Mouse (Mus musculus) forebrain, embryonic 13.5 days (tissue): Measurements from ENCODE around the gene Myo19. TPM values are rescaled to one million over a fixed set of nuclear protein-coding genes. Genes with fewer than 3 reads are reported as not detected.
"Not testable (repeated sequence)": the region's sequence is repeated elsewhere in the genome, so short reads cannot be mapped to it uniquely, and the experiment has no call there.

ENCODE experiments used
- ATAC-seq: fragments of 200-750 bp; cut with Nextera tagmentation; 2 replicates; pipeline ENCODE4 v1.8.0; 2017
- H3K27ac ChIP-seq: fragments of 300-500 bp; sonication (generic); 2 replicates; pipeline ENCODE4 v1.5.1; 2015; ENCODE audit warnings: inconsistent platforms, mild to moderate bottlenecking, moderate library complexity
- H3K27me3 ChIP-seq: fragments of 300-500 bp; sonication (generic); 2 replicates; pipeline ENCODE4 v1.6.1; 2015; ENCODE audit warnings: mild to moderate bottlenecking, inconsistent platforms
- H3K36me3 ChIP-seq: fragments of 300-500 bp; sonication (generic); 2 replicates; pipeline ENCODE4 v1.6.1; 2015; ENCODE audit warnings: mild to moderate bottlenecking, inconsistent platforms; ENCODE audit not compliant: poor library complexity, severe bottlenecking
- H3K4me1 ChIP-seq: fragments of 300-500 bp; sonication (generic); 2 replicates; pipeline ENCODE4 v1.6.1; 2015; ENCODE audit warnings: inconsistent platforms
- H3K4me2 ChIP-seq: fragments of 300-500 bp; sonication (generic); 2 replicates; pipeline ENCODE4 v1.6.1; 2015; ENCODE audit warnings: inconsistent platforms, mild to moderate bottlenecking, moderate library complexity
- H3K4me3 ChIP-seq: fragments of 300-500 bp; sonication (generic); 2 replicates; pipeline ENCODE4 v1.5.1; 2015; ENCODE audit warnings: mild to moderate bottlenecking, inconsistent platforms
- H3K9ac ChIP-seq: fragments of 300-500 bp; sonication (generic); 2 replicates; pipeline ENCODE4 v1.6.1; 2015; ENCODE audit warnings: mild to moderate bottlenecking, inconsistent platforms
- H3K9me3 ChIP-seq: fragments of 300-500 bp; sonication (generic); replicated peaks from 2 replicates; pipeline ENCODE4 v1.6.1; 2016; ENCODE audit warnings: inconsistent platforms
- WGBS: fragments of 180-500 bp; shearing (Covaris S2); methylation state at CpG from one replicate; pipeline ENCODE4 v1.1.7; 2015; 5-methylcytosine and 5-hydroxymethylcytosine counted together
- polyA plus RNA-seq: library from polyadenylated mRNA; unstranded; fragments of >200 nt; fragmentation: Nextera tagmentation; extraction: Ambion mirVana; gene quantifications from 2 replicates; pipeline ENCODE4 v1.2.1, GENCODE M21; 2015

Myo19 gene
- polyA plus RNA-seq, 1 experiment from 2014 or later = 5.8 TPM

- Histone ChIP-seq H3K4me1 (peaks cover 28% of the 10 kb centered on the region), H3K9ac (peak overlapping the region; percentile 90), H3K27ac (peak overlapping the region; percentile 98), H3K9me3 (no peaks in the 10 kb centered on the region), H3K27me3 (no peaks in the 10 kb centered on the region), H3K4me2 (peak overlapping the region; percentile 72), H3K4me3 (peak overlapping the region; percentile 86), H3K36me3 (no peaks in the 10 kb centered on the region)
- WGBS = 84% methylated on average over 4 of the region's 4 CpGs
- no peak for ATAC-seq
These were observed 8.3 kb upstream of the Myo19 start for GRCm38 (mm10) chr11:84871548-84872069.

- Histone ChIP-seq H3K27ac (no peak overlapping the region), H3K9ac (no peak overlapping the region), H3K9me3 (no peaks in the 10 kb centered on the region), H3K4me1 (peaks cover 16% of the 10 kb centered on the region), H3K4me2 (no peak overlapping the region), H3K36me3 (peaks cover 8% of the 10 kb centered on the region; the same call in 1 of the 2 replicates), H3K4me3 (no peak overlapping the region), H3K27me3 (no peaks in the 10 kb centered on the region)
- ATAC-seq = no peak
- 53% methylated on average over 1 of the region's 1 CpGs for WGBS
These were observed 6.7 kb upstream of the Myo19 start for GRCm38 (mm10) chr11:84873042-84873833.

GRCm38 (mm10) chr11:84876020-84876419 is 3.9 kb upstream of the Myo19 start:
- not testable (repeated sequence) for H3K4me3 ChIP-seq, H3K4me2 ChIP-seq, H3K27ac ChIP-seq, H3K36me3 ChIP-seq, H3K27me3 ChIP-seq, ATAC-seq, H3K9ac ChIP-seq, H3K9me3 ChIP-seq
- WGBS = 20% methylated on average over 1 of the region's 1 CpGs
- peaks cover 19% of the 10 kb centered on the region for H3K4me1 ChIP-seq

GRCm38 (mm10) chr11:84879007-84879771 is 759 bp upstream of the Myo19 start:
- Histone ChIP-seq H3K4me2 (peak overlapping the region; percentile 93), H3K9me3 (no peaks in the 10 kb centered on the region), H3K9ac (peak overlapping the region; percentile 88), H3K4me3 (peak overlapping the region; percentile 86), H3K4me1 (peaks cover 18% of the 10 kb centered on the region), H3K36me3 (peaks cover 22% of the 10 kb centered on the region), H3K27me3 (no peaks in the 10 kb centered on the region), H3K27ac (peak overlapping the region; percentile 80)
- 20% methylated on average over 7 of the region's 7 CpGs for WGBS
- ATAC-seq = no peak

GRCm38 (mm10) chr11:84880465-84880961 is 565 bp downstream of the Myo19 start:
- peak overlapping the region; percentile 93 for H3K4me2 ChIP-seq
- H3K27ac ChIP-seq = peak overlapping the region; percentile 80
- no peaks in the 10 kb centered on the region for H3K27me3 ChIP-seq
- no peaks in the 10 kb centered on the region for H3K9me3 ChIP-seq
- H3K4me3 ChIP-seq = peak overlapping the region; percentile 86
- H3K9ac ChIP-seq = peak overlapping the region; percentile 88
- ATAC-seq = peak; percentile 31
- WGBS = under 1% methylated on average over 24 of the region's 24 CpGs
- H3K4me1 ChIP-seq = peaks cover 18% of the 10 kb centered on the region
- H3K36me3 ChIP-seq = peaks cover 34% of the 10 kb centered on the region

GRCm38 (mm10) chr11:84880971-84881370 is 1.0 kb downstream of the Myo19 start:
- H3K27me3 ChIP-seq = no peaks in the 10 kb centered on the region
- H3K27ac ChIP-seq = no peak overlapping the region; the same call in 1 of the 2 replicates
- ATAC-seq = no peak
- H3K4me2 ChIP-seq = peak overlapping the region; percentile 93
- 59% methylated on average over 9 of the region's 9 CpGs for WGBS
- peaks cover 18% of the 10 kb centered on the region for H3K4me1 ChIP-seq
- peaks cover 37% of the 10 kb centered on the region for H3K36me3 ChIP-seq
- H3K4me3 ChIP-seq = peak overlapping the region; percentile 86
- peak overlapping the region; percentile 88 for H3K9ac ChIP-seq
- no peaks in the 10 kb centered on the region for H3K9me3 ChIP-seq

- Histone ChIP-seq H3K4me3 (no peak overlapping the region), H3K4me2 (no peak overlapping the region), H3K9ac (no peak overlapping the region), H3K27ac (no peak overlapping the region), H3K27me3 (no peaks in the 10 kb centered on the region), H3K9me3 (no peaks in the 10 kb centered on the region), H3K36me3 (peaks cover 50% of the 10 kb centered on the region), H3K4me1 (peaks cover 18% of the 10 kb centered on the region)
- WGBS = 95% methylated on average over 7 of the region's 7 CpGs
- ATAC-seq = no peak
These were observed 2.4 kb downstream of the Myo19 start for GRCm38 (mm10) chr11:84882346-84882745.

- no peaks in the 10 kb centered on the region for H3K27me3 ChIP-seq
- H3K4me3 ChIP-seq = no peak overlapping the region
- H3K27ac ChIP-seq = no peak overlapping the region
- WGBS = 86% methylated on average over 4 of the region's 4 CpGs
- H3K4me2 ChIP-seq = no peak overlapping the region
- ATAC-seq = no peak
- peaks cover 11% of the 10 kb centered on the region for H3K4me1 ChIP-seq
- peaks cover 68% of the 10 kb centered on the region for H3K36me3 ChIP-seq
- H3K9ac ChIP-seq = no peak overlapping the region
- H3K9me3 ChIP-seq = no peaks in the 10 kb centered on the region
These were observed 5.3 kb downstream of the Myo19 start for GRCm38 (mm10) chr11:84885238-84885637.

GRCm38 (mm10) chr11:84886236-84886635 is 6.3 kb downstream of the Myo19 start:
- ATAC-seq = no peak

GRCm38 (mm10) chr11:84886767-84887511 is 7.0 kb downstream of the Myo19 start:
- no peaks in the 10 kb centered on the region for H3K27me3 ChIP-seq

More at GRCm38 (mm10) chr11:84886236-84886635, 6.3 kb downstream of the Myo19 start:
- Histone ChIP-seq H3K4me2 (no peak overlapping the region), H3K9me3 (no peaks in the 10 kb centered on the region), H3K27ac (no peak overlapping the region), H3K9ac (no peak overlapping the region), H3K36me3 (peaks cover 72% of the 10 kb centered on the region), H3K27me3 (no peaks in the 10 kb centered on the region), H3K4me1 (peaks cover 4% of the 10 kb centered on the region), H3K4me3 (no peak overlapping the region)
- 96% methylated on average over 5 of the region's 5 CpGs for WGBS

GRCm38 (mm10) chr11:84888025-84888424 is 8.1 kb downstream of the Myo19 start:
- no peak for ATAC-seq
- WGBS = 97% methylated on average over 8 of the region's 8 CpGs
- no peaks in the 10 kb centered on the region for H3K4me1 ChIP-seq
- no peaks in the 10 kb centered on the region for H3K27me3 ChIP-seq
- peaks cover 84% of the 10 kb centered on the region for H3K36me3 ChIP-seq
- H3K9ac ChIP-seq = no peak overlapping the region
- no peak overlapping the region for H3K4me3 ChIP-seq
- H3K4me2 ChIP-seq = no peak overlapping the region
- H3K27ac ChIP-seq = no peak overlapping the region
- H3K9me3 ChIP-seq = no peaks in the 10 kb centered on the region

More at GRCm38 (mm10) chr11:84886767-84887511, 7.0 kb downstream of the Myo19 start:
- no peak overlapping the region for H3K27ac ChIP-seq
- WGBS = 88% methylated on average over 11 of the region's 11 CpGs
- H3K4me1 ChIP-seq = no peaks in the 10 kb centered on the region
- H3K4me2 ChIP-seq = no peak overlapping the region
- no peak for ATAC-seq
- no peak overlapping the region for H3K9ac ChIP-seq
- H3K9me3 ChIP-seq = no peaks in the 10 kb centered on the region
- peaks cover 77% of the 10 kb centered on the region for H3K36me3 ChIP-seq
- H3K4me3 ChIP-seq = no peak overlapping the region
